Mouse (Mus musculus) liver, embryonic 14.5 days (tissue): ENCODE measurements around the gene Pcbp3.

ENCODE experiments used
- CTCF ChIP-seq: IDR thresholded peaks from 2 replicates; pipeline ENCODE4 v1.5.1; 2016; ENCODE audit warnings: antibody characterized with exemption, low read depth, control low read depth
- EP300 ChIP-seq: IDR thresholded peaks from 2 replicates; pipeline ENCODE4 v1.6.1; 2016; ENCODE audit warnings: antibody characterized with exemption, low read depth

- no peak for TF ChIP-seq EP300
- TF ChIP-seq CTCF, result no peak
These were observed 121.1 kb downstream of the Pcbp3 start for GRCm38 (mm10) chr10:76840566-76840965.
